ENCODE assay signal across 19 mouse cellular contexts in genomic region chr1:90253465-90253864, GRCm38 (mm10). TPM values are rescaled to one million over a fixed set of nuclear protein-coding genes. Genes with fewer than 3 reads are reported as not detected.
"Had no signal": no experiment of that assay in that cellular context is flagged by ENCODE, and none has a peak within 500 bp of the region (broad histone marks: within the 10 kb centered on the region; RNA-seq: fewer than 3 reads in every experiment).

No protein-coding gene starts in this region.

- H3K9me3 ChIP-seq: limb, embryonic 12.5 days; liver, embryonic 13.5 days; lung, embryonic 15.5 days; midbrain, embryonic 12.5 days had no signal

- ATAC-seq: inflammation-experienced regulatory T-cells, adult 6 months; intestine, postnatal 0 days; liver, postnatal 0 days had no signal

- H3K4me3 ChIP-seq: layer of hippocampus, adult 2 months; limb, embryonic 12.5 days; liver, embryonic 13.5 days; lung, embryonic 15.5 days; midbrain, embryonic 12.5 days; myocyte had no signal

- H3K27ac ChIP-seq: layer of hippocampus, adult 2 months; limb, embryonic 12.5 days; liver, embryonic 13.5 days; lung, embryonic 15.5 days; midbrain, embryonic 12.5 days had no signal

- H3K9ac ChIP-seq: limb, embryonic 12.5 days; liver, embryonic 13.5 days; liver, postnatal 0 days; lung, embryonic 15.5 days; midbrain, embryonic 12.5 days had no signal

- H3K36me3 ChIP-seq: limb, embryonic 12.5 days; liver, embryonic 13.5 days; lung, embryonic 15.5 days; midbrain, embryonic 12.5 days had no signal

- H3K4me2 ChIP-seq: limb, embryonic 12.5 days; liver, embryonic 13.5 days; lung, embryonic 15.5 days; midbrain, embryonic 12.5 days had no signal

- DNase-seq: kidney, postnatal 10 days; liver; liver, embryonic 13.5 days; liver, postnatal 0 days; lung, postnatal 14 days; retina, postnatal 1 day; right cerebral cortex, postnatal 4 days; spleen, adult 18-20 months; thymus, adult 18-20 months; thymus, postnatal 14 days had no signal

RNA-seq across cellular contexts. Expression of gene Ackr3, which starts 49.7 kb away (rescaled TPM):
- total RNA-seq: megakaryocyte-erythroid progenitor cell, adult 5-6 weeks; neutrophil, adult 5-6 weeks had no signal
